Mouse (Mus musculus) stomach, embryonic 14.5 days (tissue): Measurements from ENCODE around the gene Slc43a1. TPM values are rescaled to one million over a fixed set of nuclear protein-coding genes. Genes with fewer than 3 reads are reported as not detected.
A peak's percentile ranks its signal among the peaks of the same experiment; 100 is the strongest.
"Not testable (repeated sequence)": the region's sequence is repeated elsewhere in the genome, so short reads cannot be mapped to it uniquely, and the experiment has no call there.

ENCODE experiments used
- ATAC-seq: fragments of 200-750 bp; cut with Nextera tagmentation; 2 replicates; pipeline ENCODE4 v1.8.0; 2017; ENCODE audit warnings: low read depth, moderate TSS enrichment; ENCODE audit not compliant: insufficient number of reproducible peaks, insufficient read depth, low FRiP score
- H3K27ac ChIP-seq: fragments of 300-500 bp; sonication (generic); 2 replicates; pipeline ENCODE4 v1.5.1; 2014; ENCODE audit warnings: mild to moderate bottlenecking, low read length, moderate library complexity, mixed read lengths
- H3K27me3 ChIP-seq: fragments of 300-500 bp; sonication (generic); 2 replicates; pipeline ENCODE4 v1.6.1; 2014; ENCODE audit warnings: low read length, control low read depth, mixed read lengths; ENCODE audit not compliant: control insufficient read depth, insufficient read depth
- H3K36me3 ChIP-seq: fragments of 300-500 bp; sonication (generic); 2 replicates; pipeline ENCODE4 v1.6.1; 2014; ENCODE audit warnings: mild to moderate bottlenecking, control low read depth, low read length, moderate library complexity, mixed read lengths; ENCODE audit not compliant: control insufficient read depth, insufficient read depth
- H3K4me1 ChIP-seq: fragments of 300-500 bp; sonication (generic); 2 replicates; pipeline ENCODE4 v1.6.1; 2014; ENCODE audit warnings: low read length, control low read depth, mixed read lengths; ENCODE audit not compliant: control insufficient read depth, insufficient read depth
- H3K4me2 ChIP-seq: fragments of 300-500 bp; sonication (generic); replicated peaks from 2 replicates; pipeline ENCODE4 v1.6.1; 2014; ENCODE audit warnings: low read depth, low read length, control low read depth
- H3K4me3 ChIP-seq: fragments of 300-500 bp; sonication (generic); 2 replicates; pipeline ENCODE4 v1.5.1; 2014; ENCODE audit warnings: low read depth, low read length, control low read depth
- H3K9ac ChIP-seq: fragments of 300-500 bp; sonication (generic); replicated peaks from 2 replicates; pipeline ENCODE4 v1.6.1; 2014; ENCODE audit warnings: low read depth, mild to moderate bottlenecking, control low read depth, low read length, moderate library complexity, mixed read lengths
- H3K9me3 ChIP-seq: fragments of 300-500 bp; sonication (generic); 2 replicates; pipeline ENCODE4 v1.6.1; 2016; ENCODE audit warnings: low read depth, low read length, control low read depth; ENCODE audit not compliant: control insufficient read depth
- WGBS: fragments of 180-500 bp; shearing (Covaris S2); extraction: QIAGEN DNeasy Blood & Tissue Kit; methylation state at CpG from one replicate; pipeline ENCODE4 v1.1.7; 2014; 5-methylcytosine and 5-hydroxymethylcytosine counted together
- polyA plus RNA-seq: library from polyadenylated mRNA; unstranded; fragments of >200 nt; fragmentation: Nextera tagmentation; extraction: Ambion mirVana; gene quantifications from 2 replicates; pipeline ENCODE4 v1.2.1, GENCODE M21; 2014

Gene Slc43a1
- polyA plus RNA-seq, 1 experiment from 2014 or later = 21.1 TPM

DNA sequence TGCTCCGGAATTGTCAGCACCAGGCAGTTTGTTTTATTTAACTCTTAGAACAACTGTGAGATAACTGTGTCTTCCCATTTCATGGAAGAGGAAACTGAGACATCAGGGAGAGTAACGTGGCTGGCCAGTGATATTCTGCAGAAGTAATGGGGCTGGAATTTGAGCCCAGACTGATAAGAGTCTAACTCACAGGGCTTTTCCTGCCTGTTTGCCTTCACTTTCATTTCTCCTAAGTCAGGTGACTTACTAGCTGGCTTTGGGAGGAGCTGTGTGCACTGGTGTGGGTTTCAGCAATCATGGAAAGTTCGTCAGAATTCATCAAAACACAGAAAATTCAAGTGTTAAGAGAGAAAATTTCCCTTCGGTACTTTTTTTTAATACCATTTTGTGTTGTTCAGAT, 38.3 kb upstream of the Slc43a1 start:
- no peak for ATAC-seq

DNA sequence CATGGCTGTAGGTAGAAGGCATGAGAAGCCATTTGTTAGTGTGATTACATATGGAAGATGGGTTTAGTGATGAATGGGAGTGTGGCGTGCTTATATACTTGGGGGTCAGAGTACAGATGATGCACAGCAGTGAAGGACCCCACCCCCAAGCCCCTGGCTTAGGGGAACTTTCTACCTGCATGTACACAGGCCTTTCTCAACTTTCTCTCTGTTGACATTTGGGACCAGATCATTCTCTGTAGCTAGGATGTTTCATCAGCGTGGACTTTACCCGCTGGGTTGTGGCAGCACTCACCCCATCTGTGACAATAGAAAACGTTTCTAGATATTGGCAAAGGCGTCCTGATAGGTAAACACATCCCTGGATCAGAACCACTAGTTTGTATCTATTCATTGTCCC, 37.4 kb upstream of the Slc43a1 start:
- H3K4me1 ChIP-seq, H3K9ac ChIP-seq, H3K9me3 ChIP-seq, H3K4me2 ChIP-seq, H3K27ac ChIP-seq, H3K27me3 ChIP-seq, H3K4me3 ChIP-seq, ATAC-seq, H3K36me3 ChIP-seq: not testable (repeated sequence)
- 82% methylated on average over 5 of the region's 5 CpGs for WGBS

More for the DNA sequence above, 38.3 kb upstream of the Slc43a1 start:
- no peak overlapping the region for H3K27ac ChIP-seq
- WGBS = 76% methylated on average over 4 of the region's 4 CpGs
- no peaks in the 10 kb centered on the region; the same call in 1 of the 2 replicates for H3K9me3 ChIP-seq
- no peaks in the 10 kb centered on the region for H3K4me1 ChIP-seq
- no peaks in the 10 kb centered on the region for H3K27me3 ChIP-seq
- no peak overlapping the region for H3K4me3 ChIP-seq
- H3K4me2 ChIP-seq = no peak overlapping the region
- H3K36me3 ChIP-seq = no peaks in the 10 kb centered on the region
- no peak overlapping the region for H3K9ac ChIP-seq

GRCm38 (mm10) chr2:84803963-84804362, 34.7 kb upstream of the Slc43a1 start:
- Histone ChIP-seq H3K9ac (no peak overlapping the region), H3K4me3 (no peak overlapping the region), H3K36me3 (no peaks in the 10 kb centered on the region; the same call in 1 of the 2 replicates), H3K4me2 (no peak overlapping the region), H3K27ac (no peak overlapping the region), H3K9me3 (no peaks in the 10 kb centered on the region), H3K4me1 (no peaks in the 10 kb centered on the region), H3K27me3 (no peaks in the 10 kb centered on the region)
- 89% methylated on average over 7 of the region's 7 CpGs for WGBS
- no peak for ATAC-seq

GRCm38 (mm10) chr2:84806546-84806945, 32.1 kb upstream of the Slc43a1 start:
- no peaks in the 10 kb centered on the region; the same call in 1 of the 2 replicates for H3K36me3 ChIP-seq
- H3K4me1 ChIP-seq = no peaks in the 10 kb centered on the region
- H3K27ac ChIP-seq = no peak overlapping the region
- H3K9ac ChIP-seq = no peak overlapping the region
- H3K4me2 ChIP-seq = no peak overlapping the region
- no peak for ATAC-seq
- no peaks in the 10 kb centered on the region for H3K9me3 ChIP-seq
- no peak overlapping the region for H3K4me3 ChIP-seq
- no peaks in the 10 kb centered on the region for H3K27me3 ChIP-seq
- 51% methylated on average over 5 of the region's 5 CpGs for WGBS

DNA sequence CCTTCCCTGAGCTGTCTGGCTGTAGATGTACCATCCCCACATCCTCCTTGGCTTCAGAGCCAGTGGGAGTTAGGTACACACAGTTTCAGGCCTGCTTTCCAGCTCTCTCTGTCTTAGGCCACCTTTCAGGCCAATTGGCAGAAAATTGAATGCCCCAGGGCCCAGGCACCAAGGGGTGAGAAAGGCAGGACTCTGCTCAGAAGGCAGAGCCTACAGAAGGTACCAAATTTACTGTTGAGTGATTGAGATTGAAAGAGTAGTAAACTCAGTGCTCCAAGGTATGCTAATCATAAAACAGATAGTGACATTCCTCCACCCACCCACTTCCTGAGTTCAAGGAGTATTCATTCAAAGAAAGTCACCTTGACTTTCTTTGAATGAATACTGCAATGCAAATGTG, 29.3 kb upstream of the Slc43a1 start:
- no peaks in the 10 kb centered on the region for H3K27me3 ChIP-seq
- no peak for ATAC-seq
- H3K4me2 ChIP-seq = no peak overlapping the region

DNA sequence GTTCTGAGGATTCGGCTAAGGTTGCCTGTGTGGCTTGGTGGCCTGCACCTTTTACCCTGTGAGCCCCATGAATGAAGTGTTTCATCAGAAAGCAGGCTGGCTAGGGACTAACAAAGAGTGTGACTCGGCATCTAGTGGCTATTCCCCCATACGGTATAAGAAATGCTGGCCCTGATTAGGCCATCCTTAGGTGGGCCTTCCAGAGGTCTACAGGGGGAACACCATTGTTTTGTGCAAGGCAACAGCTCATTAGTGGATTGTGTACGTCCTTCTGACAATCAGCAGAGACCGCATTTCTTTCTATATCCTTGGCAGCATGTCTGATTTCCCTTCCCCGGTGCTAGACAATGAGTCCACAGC, 28.1 kb upstream of the Slc43a1 start:
- Histone ChIP-seq H3K9me3 (no peaks in the 10 kb centered on the region), H3K36me3 (no peaks in the 10 kb centered on the region; the same call in 1 of the 2 replicates), H3K27me3 (no peaks in the 10 kb centered on the region), H3K9ac (no peak overlapping the region), H3K4me1 (no peaks in the 10 kb centered on the region), H3K27ac (no peak overlapping the region), H3K4me3 (no peak overlapping the region), H3K4me2 (peak overlapping the region; percentile 41)
- ATAC-seq = no peak
- WGBS = 78% methylated on average over 6 of the region's 6 CpGs

More for the DNA sequence above, 29.3 kb upstream of the Slc43a1 start:
- Histone ChIP-seq H3K36me3 (no peaks in the 10 kb centered on the region; the same call in 1 of the 2 replicates), H3K4me3 (no peak overlapping the region), H3K9ac (no peak overlapping the region), H3K9me3 (no peaks in the 10 kb centered on the region), H3K27ac (no peak overlapping the region), H3K4me1 (no peaks in the 10 kb centered on the region)

- no peaks in the 10 kb centered on the region for H3K4me1 ChIP-seq
- peak overlapping the region; percentile 41 for H3K4me2 ChIP-seq
- no peaks in the 10 kb centered on the region for H3K9me3 ChIP-seq
- ATAC-seq = peak; percentile 68; the same call in 1 of the 2 replicates
- H3K36me3 ChIP-seq = no peaks in the 10 kb centered on the region; the same call in 1 of the 2 replicates
- H3K27me3 ChIP-seq = no peaks in the 10 kb centered on the region
- no peak overlapping the region for H3K9ac ChIP-seq
- peak overlapping the region; percentile 12; the same call in 1 of the 2 replicates for H3K4me3 ChIP-seq
- 29% methylated on average over 26 of the region's 26 CpGs for WGBS
- no peak overlapping the region for H3K27ac ChIP-seq
Measured at GRCm38 (mm10) chr2:84810886-84811577, 27.6 kb upstream of the Slc43a1 start.

DNA sequence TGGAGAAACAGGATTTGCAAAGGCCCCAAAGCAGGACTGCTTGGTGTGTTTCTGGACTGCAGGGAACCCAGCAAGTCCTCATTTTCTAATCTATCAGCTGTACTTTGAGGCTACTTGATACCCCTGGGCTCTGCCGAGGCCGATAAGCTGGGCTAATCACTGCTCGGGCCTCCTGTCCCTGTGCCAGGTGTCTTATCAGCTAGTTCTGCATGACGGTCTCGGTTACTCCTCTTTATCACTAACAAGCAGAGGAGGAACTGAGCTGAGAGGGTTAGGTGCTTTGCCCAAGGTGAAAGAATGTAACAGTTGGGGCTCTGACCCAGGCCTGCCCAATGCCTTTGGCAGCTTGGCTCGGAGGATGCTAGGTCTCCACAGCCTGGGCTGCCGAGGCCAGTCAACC, 26.8 kb upstream of the Slc43a1 start:
- ATAC-seq = peak; percentile 67; the same call in 1 of the 2 replicates
- Histone ChIP-seq H3K9me3 (no peaks in the 10 kb centered on the region), H3K4me2 (no peak overlapping the region), H3K27me3 (no peaks in the 10 kb centered on the region), H3K4me1 (no peaks in the 10 kb centered on the region), H3K9ac (no peak overlapping the region), H3K4me3 (no peak overlapping the region), H3K27ac (no peak overlapping the region), H3K36me3 (no peaks in the 10 kb centered on the region; the same call in 1 of the 2 replicates)
- 62% methylated on average over 7 of the region's 7 CpGs for WGBS

GRCm38 (mm10) chr2:84812676-84813075, 26.0 kb upstream of the Slc43a1 start:
- H3K9me3 ChIP-seq = no peaks in the 10 kb centered on the region
- no peak overlapping the region for H3K4me3 ChIP-seq
- no peak overlapping the region for H3K27ac ChIP-seq
- no peak overlapping the region for H3K9ac ChIP-seq
- no peaks in the 10 kb centered on the region for H3K4me1 ChIP-seq
- WGBS = 76% methylated on average over 6 of the region's 6 CpGs
- no peak overlapping the region for H3K4me2 ChIP-seq
- ATAC-seq = no peak
- no peaks in the 10 kb centered on the region for H3K27me3 ChIP-seq
- no peaks in the 10 kb centered on the region; the same call in 1 of the 2 replicates for H3K36me3 ChIP-seq
